Mouse (Mus musculus) MEL (cell line): ENCODE measurements around the gene Rnf217.

Experiments
- EP300 ChIP-seq, 2 experiments: IDR thresholded peaks; 2 replicates each; pipeline ENCODE4 v1.6.1; 2011; ENCODE audit warnings: improper control_type of control experiment in 2 of 2, low read length in 2 of 2, low read depth in 1 of 2, mild to moderate bottlenecking in 1 of 2
- ZKSCAN1 ChIP-seq: IDR thresholded peaks from 2 replicates; pipeline ENCODE4 v1.6.1; 2012; ENCODE audit warnings: low read depth, mild to moderate bottlenecking, inconsistent platforms, low read length, improper control_type of control experiment, moderate library complexity

- TF ChIP-seq ZKSCAN1: no peak
- no peak for TF ChIP-seq EP300 (IDR thresholded peaks at IDR 0.05; ENCODE audit: low read depth in 1 of 2, low read length in 2 of 2)
These were observed 141.7 kb downstream of the Rnf217 start for GRCm38 (mm10) chr10:31467043-31467898.
